Mouse (Mus musculus): Measurements from ENCODE around the gene St8sia1. TPM values are rescaled to one million over a fixed set of nuclear protein-coding genes. Genes with fewer than 3 reads are reported as not detected.

St8sia1 gene
- polyA plus RNA-seq (2015; fragmentation: Nextera tagmentation; extraction: Ambion mirVana), result 0.16 and 0.25 TPM in 2 replicates

DNA sequence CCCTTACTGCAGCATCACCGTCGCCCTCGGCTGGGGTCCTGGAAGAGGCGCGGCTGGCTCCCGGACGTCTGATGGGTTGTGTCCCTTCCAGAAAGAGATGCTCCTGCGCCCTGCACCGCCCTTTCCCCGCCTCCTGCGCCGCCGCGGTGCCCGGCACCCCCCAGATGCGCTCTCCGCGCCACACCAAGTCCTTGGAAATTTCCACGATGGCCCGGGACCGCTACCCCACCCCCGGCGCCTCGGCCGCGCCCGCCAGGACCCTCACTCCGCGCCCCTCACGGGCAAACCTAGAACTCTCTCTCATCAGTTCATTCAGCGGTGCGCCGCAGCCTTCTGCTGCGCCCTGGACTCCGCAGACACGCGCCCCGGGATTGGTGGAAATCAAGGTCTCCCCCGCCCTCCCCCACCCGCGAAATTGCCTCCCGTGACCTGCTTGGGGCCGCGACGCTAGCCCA, at the start of gene St8sia1:
Gene St8sia1 (minus strand): TSS at position 377 of the 455 bp plus-strand sequence.

DNA sequence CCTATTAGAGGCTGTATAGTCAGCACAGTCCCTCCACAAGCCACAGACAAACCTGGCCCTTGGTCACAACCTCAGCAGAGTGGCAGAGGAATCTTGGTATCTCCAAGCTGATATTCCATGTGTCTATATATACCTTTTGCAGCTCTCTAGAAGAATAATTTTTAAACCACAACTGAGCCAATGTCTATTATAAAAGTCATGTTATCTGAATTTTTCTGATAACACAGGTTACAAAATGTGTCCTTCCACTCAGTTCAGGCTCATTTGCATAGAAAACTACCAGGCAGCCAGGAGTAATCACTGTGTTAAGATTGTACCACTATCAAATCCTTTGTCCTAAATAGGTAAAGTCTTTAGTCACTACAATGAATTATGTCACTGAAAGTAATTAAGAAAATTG, 159.8 kb downstream of the St8sia1 start, which contains the start of gene Sult6b2:
Gene Sult6b2 (minus strand): TSS at position 101 of the 400 bp plus-strand sequence.

Other genes with a start within 250 kb of the St8sia1 start
- 167 and 168 TPM in 2 replicates for gene Cmas, start 207.8 kb downstream of the St8sia1 start, polyA plus RNA-seq (2015; fragmentation: Nextera tagmentation; extraction: Ambion mirVana)
- gene Sult6b2, start 159.9 kb downstream of the St8sia1 start, polyA plus RNA-seq (2015; fragmentation: Nextera tagmentation; extraction: Ambion mirVana), result 0.06 and 0.13 TPM in 2 replicates
- 21.6 and 22.2 TPM in 2 replicates for gene C2cd5, start 135.7 kb upstream of the St8sia1 start, polyA plus RNA-seq (2015; fragmentation: Nextera tagmentation; extraction: Ambion mirVana)
- gene Etnk1, start 202.8 kb upstream of the St8sia1 start, polyA plus RNA-seq (2015; fragmentation: Nextera tagmentation; extraction: Ambion mirVana), result 11.2 and 13.3 TPM in 2 replicates

All from spleen, postnatal 0 days (tissue).